Mouse (Mus musculus) heart, adult 18-20 months (tissue): ENCODE measurements around the gene Slc12a7. TPM values are rescaled to one million over a fixed set of nuclear protein-coding genes. Genes with fewer than 3 reads are reported as not detected.
"Not testable (repeated sequence)": the region's sequence is repeated elsewhere in the genome, so short reads cannot be mapped to it uniquely, and the experiment has no call there.

Experiments used
- DNase-seq, 2 experiments: peaks; one replicate each; pipeline ENCODE4 v3.0.0; 2021 to 2022; ENCODE audit warnings: mixed read lengths in 1 of 2
- long read RNA-seq, 2 experiments: library from polyadenylated mRNA; stranded (forward); transcript quantifications; one replicate each; pipeline ENCODE4 v2.0.0; 2021
- total RNA-seq, 2 experiments: library from RNA; stranded (reverse); gene quantifications; 2 replicates each; pipeline ENCODE4 v1.2.3; 2021

The Slc12a7 gene
- 100 to 1,000 TPM; 189 to 209 TPM for total RNA-seq
- long read RNA-seq, experiment 1, full-length matches to known transcripts: 10 of 95 reads
- long read RNA-seq, experiment 1, partial matches to known transcripts: 30 of 95 reads
- long read RNA-seq, experiment 1, other reads (novel, unspliced or antisense): 55 of 95 reads
- long read RNA-seq, experiment 2, partial matches to known transcripts: 6 of 34 reads
- long read RNA-seq, experiment 2, other reads (novel, unspliced or antisense): 27 of 34 reads

GRCm38 (mm10) chr13:73732742-73733700, at the start of gene Slc12a7:
Gene Slc12a7 (plus strand): TSS chr13:73733094.
- peak; percentile 45 to 48 for DNase-seq

GRCm38 (mm10) chr13:73683682-73684081, 49.2 kb upstream of the Slc12a7 start:
- peak; percentile 55 to 59 for DNase-seq

- no peak for DNase-seq
Measured at GRCm38 (mm10) chr13:73684412-73684811, 48.5 kb upstream of the Slc12a7 start.

GRCm38 (mm10) chr13:73685502-73685901, 47.4 kb upstream of the Slc12a7 start:
- DNase-seq: no peak

- no peak for DNase-seq
Measured at GRCm38 (mm10) chr13:73687601-73688000, 45.3 kb upstream of the Slc12a7 start.

- DNase-seq: no peak
Measured at GRCm38 (mm10) chr13:73688934-73689333, 44.0 kb upstream of the Slc12a7 start.

- DNase-seq: peak; percentile 27 to 58
Measured at GRCm38 (mm10) chr13:73692249-73692868, 40.5 kb upstream of the Slc12a7 start.

GRCm38 (mm10) chr13:73693333-73693732, 39.6 kb upstream of the Slc12a7 start:
- no peak for DNase-seq

GRCm38 (mm10) chr13:73694972-73695371, 37.9 kb upstream of the Slc12a7 start:
- no peak for DNase-seq

- DNase-seq: no peak
Measured at GRCm38 (mm10) chr13:73696529-73696928, 36.4 kb upstream of the Slc12a7 start.

- no peak for DNase-seq
Measured at GRCm38 (mm10) chr13:73699714-73700113, 33.2 kb upstream of the Slc12a7 start.

GRCm38 (mm10) chr13:73700554-73700953, 32.3 kb upstream of the Slc12a7 start:
- DNase-seq: no peak

GRCm38 (mm10) chr13:73701161-73701883, 31.6 kb upstream of the Slc12a7 start:
- DNase-seq: peak in 1 of 2 experiments; percentile 50

- DNase-seq: no peak
Measured at GRCm38 (mm10) chr13:73702776-73703175, 30.1 kb upstream of the Slc12a7 start.

- DNase-seq: not testable (repeated sequence)
Measured at GRCm38 (mm10) chr13:73703486-73703885, 29.4 kb upstream of the Slc12a7 start.

GRCm38 (mm10) chr13:73704694-73705325, 28.1 kb upstream of the Slc12a7 start, which contains the start of gene Slc6a19:
Gene Slc6a19 (minus strand): TSS chr13:73704865.
- DNase-seq: no peak

- no peak for DNase-seq
Measured at GRCm38 (mm10) chr13:73709491-73709890, 23.4 kb upstream of the Slc12a7 start.

- DNase-seq: no peak
Measured at GRCm38 (mm10) chr13:73711221-73711620, 21.7 kb upstream of the Slc12a7 start.

GRCm38 (mm10) chr13:73711803-73712202, 21.1 kb upstream of the Slc12a7 start:
- no peak for DNase-seq

GRCm38 (mm10) chr13:73712228-73712627, 20.7 kb upstream of the Slc12a7 start:
- no peak for DNase-seq

GRCm38 (mm10) chr13:73713204-73713603, 19.7 kb upstream of the Slc12a7 start:
- no peak for DNase-seq
